Mouse (Mus musculus) B cell, adult 67 days (primary cell): ENCODE results near the gene Cldn22. TPM values are rescaled to one million over a fixed set of nuclear protein-coding genes. Genes with fewer than 3 reads are reported as not detected.

Experiments used
- total RNA-seq, 2 experiments: library from RNA; stranded (reverse); gene quantifications; 4 replicates each; pipeline ENCODE4 v1.2.4; 2023

Cldn22 gene
- not detected for total RNA-seq

DNA sequence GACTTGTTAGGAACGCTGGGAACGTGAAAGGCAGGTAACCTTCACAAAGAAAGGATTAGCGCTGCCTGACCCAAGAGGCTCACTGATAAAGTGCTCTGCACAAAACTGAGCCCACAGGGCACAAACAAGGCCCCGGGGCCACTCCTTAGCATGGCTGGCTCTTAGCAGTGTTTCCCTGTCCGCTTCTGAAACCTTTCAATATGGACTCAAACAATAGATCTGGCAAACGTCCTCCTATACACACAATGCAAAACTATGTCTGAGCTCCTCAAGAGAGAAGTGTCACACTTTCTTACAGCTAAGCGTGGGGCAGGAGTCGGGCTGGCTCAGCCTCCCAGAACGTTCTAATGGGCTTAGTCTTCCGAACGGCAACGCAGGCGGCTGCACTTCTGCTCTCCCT, at the start of gene Cldn22:
Gene Cldn22, plus strand, starts transcription at position 301 of the 400 bp plus-strand sequence.

DNA sequence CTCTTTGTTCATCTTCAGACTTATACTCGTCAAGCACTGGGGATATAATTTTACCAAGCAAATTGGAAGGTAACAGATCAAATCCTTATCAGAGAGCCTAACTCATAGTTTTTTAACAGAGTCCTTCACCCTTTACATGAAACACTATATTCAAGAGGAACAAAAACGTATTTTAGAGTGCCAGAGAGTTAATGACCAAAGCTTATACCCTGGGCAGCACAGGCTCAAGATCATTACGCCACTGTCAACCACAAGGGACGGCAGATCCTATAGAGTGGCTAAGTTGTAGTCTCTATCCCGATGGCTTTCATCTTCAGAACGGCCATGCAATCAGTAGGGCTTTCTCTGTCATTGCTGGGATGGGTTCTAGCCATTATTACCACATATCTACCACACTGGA, 2.4 kb upstream of the Cldn22 start, which contains the start of gene Cldn24:
Gene Cldn24, plus strand, starts transcription at position 301 of the 400 bp plus-strand sequence.

Other genes starting within 250 kb of the Cldn22 start
- 10 to 100 TPM; 27.9 to 40.3 TPM for gene Ing2, start 148.9 kb upstream of the Cldn22 start, total RNA-seq
- gene Cdkn2aip, start 110.5 kb upstream of the Cldn22 start, total RNA-seq = 10 to 100 TPM; 28.0 to 31.0 TPM
- gene Cldn24, start 2.3 kb upstream of the Cldn22 start, total RNA-seq = not detected
- gene Wwc2, start 166.4 kb downstream of the Cldn22 start, total RNA-seq = 1 to 10 TPM; 3.4 to 3.5 TPM